Mouse (Mus musculus) kidney, postnatal 36 days (tissue): ENCODE results near the gene Wnt3a.
"Not testable (repeated sequence)": the region's sequence is repeated elsewhere in the genome, so short reads cannot be mapped to it uniquely, and the experiment has no call there.

Experiments used
- DNase-seq, 2 experiments: peaks; one replicate each; pipeline ENCODE4 v3.0.0; 2021 to 2022; ENCODE audit warnings: mixed read lengths in 2 of 2

The Wnt3a gene

GRCm38 (mm10) chr11:59307422-59308163 is 17.0 kb upstream of the Wnt3a start:
- peak; percentile 76 to 93 for DNase-seq

- peak; percentile 53 to 84 for DNase-seq
Measured at GRCm38 (mm10) chr11:59306461-59307421, 16.2 kb upstream of the Wnt3a start, which contains the start of gene Wnt9a. Gene Wnt9a, plus strand, starts transcription at chr11:59306928.

GRCm38 (mm10) chr11:59305821-59306215 is 15.3 kb upstream of the Wnt3a start:
- DNase-seq: no peak

- DNase-seq: no peak
Measured at GRCm38 (mm10) chr11:59305008-59305820, 14.7 kb upstream of the Wnt3a start.

- DNase-seq: peak; percentile 88
Measured at GRCm38 (mm10) chr11:59302700-59303569, 12.4 kb upstream of the Wnt3a start.

- not testable (repeated sequence) for DNase-seq
Measured at GRCm38 (mm10) chr11:59301053-59301452, 10.5 kb upstream of the Wnt3a start.

- peak in 1 of 2 experiments; percentile 68 for DNase-seq
Measured at GRCm38 (mm10) chr11:59300185-59300584, 9.6 kb upstream of the Wnt3a start.

- DNase-seq: peak; percentile 46 to 69
Measured at GRCm38 (mm10) chr11:59297941-59298340, 7.4 kb upstream of the Wnt3a start.

GRCm38 (mm10) chr11:59293616-59294015 is 3.1 kb upstream of the Wnt3a start:
- DNase-seq: peak; percentile 55 to 81

- DNase-seq: no peak
Measured at GRCm38 (mm10) chr11:59289706-59290105, 846 bp downstream of the Wnt3a start.

GRCm38 (mm10) chr11:59284146-59284545 is 6.4 kb downstream of the Wnt3a start:
- DNase-seq: no peak

- peak in 1 of 2 experiments; percentile 58 for DNase-seq
Measured at GRCm38 (mm10) chr11:59282933-59283332, 7.6 kb downstream of the Wnt3a start.

GRCm38 (mm10) chr11:59282111-59282510 is 8.4 kb downstream of the Wnt3a start:
- DNase-seq: no peak

GRCm38 (mm10) chr11:59278047-59278446 is 12.5 kb downstream of the Wnt3a start:
- DNase-seq: no peak

GRCm38 (mm10) chr11:59276877-59277276 is 13.7 kb downstream of the Wnt3a start:
- peak; percentile 12 to 39 for DNase-seq

- no peak for DNase-seq
Measured at GRCm38 (mm10) chr11:59274184-59274583, 16.4 kb downstream of the Wnt3a start.

GRCm38 (mm10) chr11:59266727-59267126 is 23.8 kb downstream of the Wnt3a start:
- DNase-seq: no peak

- DNase-seq: no peak
Measured at GRCm38 (mm10) chr11:59265154-59265813, 25.3 kb downstream of the Wnt3a start.

GRCm38 (mm10) chr11:59264593-59264992 is 26.0 kb downstream of the Wnt3a start:
- DNase-seq: no peak

GRCm38 (mm10) chr11:59263870-59264563 is 26.5 kb downstream of the Wnt3a start:
- peak; percentile 15 to 49 for DNase-seq
